In the genomic region with DNA sequence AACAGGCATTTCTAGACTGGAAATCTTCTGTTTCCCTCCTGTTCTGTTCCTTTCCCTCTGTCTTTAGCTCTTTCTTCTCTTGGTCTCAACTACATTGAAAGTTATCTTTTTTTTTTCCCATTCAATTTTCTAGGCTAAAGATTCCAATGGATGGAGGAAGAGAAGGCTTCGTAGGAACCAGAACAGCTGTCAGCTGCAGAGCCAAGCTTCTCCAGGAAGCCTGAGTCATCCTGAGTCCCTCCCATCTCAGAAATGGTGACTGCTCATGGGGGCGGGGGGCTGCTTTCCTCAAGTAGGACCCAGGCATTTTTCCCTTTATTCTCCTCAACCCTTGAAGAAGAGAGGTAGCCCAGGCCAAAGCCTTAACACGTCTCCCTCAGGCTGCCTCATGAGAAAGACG, we compare ENCODE assay signal across 23 mouse cellular contexts. TPM values are rescaled to one million over a fixed set of nuclear protein-coding genes. Genes with fewer than 3 reads are reported as not detected.
"Had no signal": no experiment of that assay in that cellular context is flagged by ENCODE, and none has a peak within 500 bp of the region (broad histone marks: within the 10 kb centered on the region; RNA-seq: fewer than 3 reads in every experiment).

No protein-coding gene starts in this region.

- H3K9me3 ChIP-seq: neural tube, embryonic 13.5 days; neural tube, embryonic 15.5 days; stomach, embryonic 15.5 days had no signal

- H3K4me1 ChIP-seq: stomach, embryonic 15.5 days had no signal

- H3K9ac ChIP-seq: neural tube, embryonic 13.5 days; neural tube, embryonic 15.5 days; stomach, embryonic 15.5 days had no signal

- H3K36me3 ChIP-seq: neural tube, embryonic 13.5 days; neural tube, embryonic 15.5 days; stomach, embryonic 15.5 days had no signal

- H3K4me2 ChIP-seq: neural tube, embryonic 13.5 days; neural tube, embryonic 15.5 days; stomach, embryonic 15.5 days had no signal

- DNase-seq: retina, postnatal 1 day; right cerebral cortex, adult 18-20 months; right cerebral cortex, postnatal 14 days; right cerebral cortex, postnatal 25 days; right cerebral cortex, postnatal 4 days; spleen, adult 18-20 months; thymus, adult 18-20 months; thymus, adult 2 months; thymus, postnatal 14 days; thymus, postnatal 25 days; thymus, postnatal 36 days; thymus, postnatal 4 days had no signal

- H3K27ac ChIP-seq: neural tube, embryonic 13.5 days; neural tube, embryonic 15.5 days; stomach, embryonic 15.5 days; stomach, postnatal 0 days had no signal

- H3K4me3 ChIP-seq: neural tube, embryonic 13.5 days; neural tube, embryonic 15.5 days; stomach, embryonic 15.5 days had no signal

RNA-seq across cellular contexts. Expression of a gene that starts 7.4 kb away (rescaled TPM):
- polyA plus RNA-seq: neural tube, embryonic 14.5 days; stomach, embryonic 14.5 days; stomach, embryonic 16.5 days; stomach, postnatal 0 days had no signal

RNA-seq across cellular contexts. Expression of a gene that starts 9.8 kb away (rescaled TPM):
- polyA plus RNA-seq: neural tube, embryonic 13.5 days; neural tube, embryonic 14.5 days; neural tube, embryonic 15.5 days; small intestine, adult 2 months; spleen, adult 2 months; stomach, embryonic 14.5 days; stomach, embryonic 15.5 days; stomach, embryonic 16.5 days; stomach, postnatal 0 days; thymus, postnatal 0 days; urinary bladder, adult 2 months had no signal
